Mouse (Mus musculus) activated CD4-positive, CD25-positive, alpha-beta regulatory T cell, adult 4 months (primary cell): Measurements from ENCODE around the gene Mmp11. TPM values are rescaled to one million over a fixed set of nuclear protein-coding genes. Genes with fewer than 3 reads are reported as not detected.

Experiments used
- ATAC-seq: one replicate; pipeline ENCODE4 v1.8.0; 2017
- polyA plus RNA-seq, 2 experiments: library from polyadenylated mRNA; unstranded; fragments of 100-300 nt; shearing (Covaris generic); gene quantifications; one replicate each; pipeline ENCODE4 v1.2.1; 2017

Gene Mmp11
- polyA plus RNA-seq: 1 to 10 TPM; 2.5 to 9.1 TPM

- ATAC-seq: peak; percentile 70
Measured at GRCm38 (mm10) chr10:75935680-75936541, at the start of gene Mmp11. Mmp11 (minus strand) TSS chr10:75936496.

GRCm38 (mm10) chr10:75979432-75979831 lies 43.1 kb upstream of the Mmp11 start:
- ATAC-seq: no peak

GRCm38 (mm10) chr10:75978835-75979157 lies 42.5 kb upstream of the Mmp11 start:
- ATAC-seq: no peak

GRCm38 (mm10) chr10:75978119-75978834 lies 42.0 kb upstream of the Mmp11 start:
- peak; percentile 72 for ATAC-seq

- peak; percentile 87 for ATAC-seq
Measured at GRCm38 (mm10) chr10:75975216-75975615, 38.9 kb upstream of the Mmp11 start.

- ATAC-seq: no peak
Measured at GRCm38 (mm10) chr10:75973846-75974245, 37.5 kb upstream of the Mmp11 start.

- peak; percentile 19 for ATAC-seq
Measured at GRCm38 (mm10) chr10:75954381-75954811, 18.1 kb upstream of the Mmp11 start, which contains the start of gene Gm5134. Gm5134 (plus strand) TSS chr10:75954514.

GRCm38 (mm10) chr10:75951424-75952050 lies 15.2 kb upstream of the Mmp11 start:
- peak; percentile 70 for ATAC-seq

GRCm38 (mm10) chr10:75950791-75951210 lies 14.5 kb upstream of the Mmp11 start:
- ATAC-seq: no peak

GRCm38 (mm10) chr10:75949053-75950045 lies 13.1 kb upstream of the Mmp11 start:
- ATAC-seq: no peak

- no peak for ATAC-seq
Measured at GRCm38 (mm10) chr10:75948079-75948478, 11.8 kb upstream of the Mmp11 start.

GRCm38 (mm10) chr10:75945896-75946295 lies 9.6 kb upstream of the Mmp11 start:
- no peak for ATAC-seq

GRCm38 (mm10) chr10:75945213-75945612 lies 8.9 kb upstream of the Mmp11 start:
- no peak for ATAC-seq

GRCm38 (mm10) chr10:75944066-75944772 lies 7.9 kb upstream of the Mmp11 start:
- no peak for ATAC-seq

- no peak for ATAC-seq
Measured at GRCm38 (mm10) chr10:75942736-75943477, 6.6 kb upstream of the Mmp11 start, which contains the start of gene Vpreb3. Vpreb3 (plus strand) TSS chr10:75943057.

GRCm38 (mm10) chr10:75941042-75941824 lies 4.9 kb upstream of the Mmp11 start:
- no peak for ATAC-seq

GRCm38 (mm10) chr10:75940520-75940919 lies 4.2 kb upstream of the Mmp11 start, which contains the start of gene Gm867:
Gm867 (minus strand) TSS chr10:75940672.
- ATAC-seq: no peak

GRCm38 (mm10) chr10:75939481-75940234 lies 3.4 kb upstream of the Mmp11 start:
- ATAC-seq: no peak
